Mouse (Mus musculus) midbrain, embryonic 12.5 days (tissue): ENCODE results near the gene Pxk. TPM values are rescaled to one million over a fixed set of nuclear protein-coding genes. Genes with fewer than 3 reads are reported as not detected.
A peak's percentile ranks its signal among the peaks of the same experiment; 100 is the strongest.

Experiments
- ATAC-seq: fragments of 200-750 bp; cut with Nextera tagmentation; 2 replicates; pipeline ENCODE4 v1.8.0; 2017; ENCODE audit warnings: low read depth, moderate TSS enrichment, moderate library complexity; ENCODE audit not compliant: low FRiP score
- H3K27ac ChIP-seq: fragments of 300-500 bp; sonication (generic); replicated peaks from 2 replicates; pipeline ENCODE4 v1.5.1; 2016; ENCODE audit warnings: mild to moderate bottlenecking
- H3K27me3 ChIP-seq: fragments of 300-500 bp; sonication (generic); 2 replicates; pipeline ENCODE4 v1.6.1; 2016; ENCODE audit warnings: mild to moderate bottlenecking
- H3K36me3 ChIP-seq: fragments of 300-500 bp; sonication (generic); 2 replicates; pipeline ENCODE4 v1.6.1; 2016
- H3K4me1 ChIP-seq: fragments of 300-500 bp; sonication (generic); 2 replicates; pipeline ENCODE4 v1.6.1; 2016
- H3K4me2 ChIP-seq: fragments of 300-500 bp; sonication (generic); replicated peaks from 2 replicates; pipeline ENCODE4 v1.6.1; 2016; ENCODE audit warnings: mild to moderate bottlenecking, moderate library complexity
- H3K4me3 ChIP-seq: fragments of 300-500 bp; sonication (generic); 2 replicates; pipeline ENCODE4 v1.5.1; 2016; ENCODE audit warnings: mild to moderate bottlenecking
- H3K9ac ChIP-seq: fragments of 300-500 bp; sonication (generic); replicated peaks from 2 replicates; pipeline ENCODE4 v1.6.1; 2016; ENCODE audit warnings: mild to moderate bottlenecking, moderate library complexity
- H3K9me3 ChIP-seq: fragments of 300-500 bp; sonication (generic); 2 replicates; pipeline ENCODE4 v1.6.1; 2016; ENCODE audit warnings: mild to moderate bottlenecking
- WGBS: fragments of 180-500 bp; shearing (Covaris S2); methylation state at CpG from one replicate; pipeline ENCODE4 v1.1.7; 2016; 5-methylcytosine and 5-hydroxymethylcytosine counted together
- polyA plus RNA-seq: library from polyadenylated mRNA; unstranded; fragments of >200 nt; fragmentation: Nextera tagmentation; extraction: Ambion mirVana; gene quantifications from 2 replicates; pipeline ENCODE4 v1.2.1, GENCODE M21; 2016

The Pxk gene
- polyA plus RNA-seq, 1 experiment from 2014 or later, result 33.6 TPM

DNA sequence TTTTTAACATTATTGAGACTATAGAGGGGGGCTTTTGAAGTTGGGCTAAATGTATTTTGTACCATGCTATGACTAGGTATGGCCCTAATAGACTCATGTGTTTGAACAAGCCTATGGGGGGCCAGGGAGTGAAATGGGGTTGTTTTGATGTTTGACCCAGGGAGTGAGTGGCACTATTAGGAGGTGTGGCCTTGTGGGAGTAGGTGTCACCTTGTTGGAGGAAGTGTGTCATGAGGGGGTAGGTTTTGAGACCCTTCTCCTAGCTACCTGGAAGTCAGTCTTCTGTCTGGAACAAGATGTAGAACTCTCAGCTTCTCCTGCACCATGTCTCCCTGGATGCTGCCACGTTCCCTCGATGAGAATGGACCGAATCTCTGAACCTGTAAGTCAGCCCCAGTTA lies 92.5 kb downstream of the Pxk start:
- no peak overlapping the region for H3K4me2 ChIP-seq
- no peaks in the 10 kb centered on the region for H3K4me1 ChIP-seq
- 92% methylated on average over 3 of the region's 3 CpGs for WGBS
- ATAC-seq, result no peak
- H3K4me3 ChIP-seq, result no peak overlapping the region
- H3K9me3 ChIP-seq, result no peaks in the 10 kb centered on the region
- no peak overlapping the region for H3K27ac ChIP-seq
- no peaks in the 10 kb centered on the region for H3K36me3 ChIP-seq
- H3K9ac ChIP-seq, result no peak overlapping the region
- H3K27me3 ChIP-seq, result no peaks in the 10 kb centered on the region

DNA sequence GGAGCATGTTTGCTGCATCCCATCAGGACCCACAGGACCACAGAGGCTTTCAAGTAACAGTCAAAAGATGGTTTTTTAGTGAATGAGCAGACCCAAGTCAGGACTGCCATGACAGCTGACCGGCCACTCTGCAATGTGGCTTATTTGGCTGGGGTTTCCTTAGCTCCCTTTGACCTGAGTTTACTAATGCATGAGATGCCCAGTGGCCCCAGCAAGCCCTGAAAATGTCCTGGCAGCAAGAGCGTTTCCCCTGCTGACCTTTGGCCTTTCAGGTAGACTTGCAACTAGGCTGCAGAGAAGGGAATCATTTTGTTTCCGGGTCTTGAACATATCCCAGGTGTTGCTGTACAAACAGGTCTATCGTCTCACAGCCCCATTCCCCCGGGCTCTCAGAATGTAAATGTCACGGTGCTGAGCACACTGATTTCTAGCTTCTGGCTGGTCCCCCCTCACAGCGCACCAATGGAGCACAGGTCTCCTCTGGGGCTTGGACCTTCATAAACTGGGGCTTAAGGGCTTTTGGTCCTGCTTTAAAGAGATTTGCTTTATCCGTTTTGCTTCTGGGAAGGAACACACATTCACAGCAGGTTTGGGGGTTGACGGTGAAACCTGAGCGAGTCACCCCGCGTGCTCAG lies 93.4 kb downstream of the Pxk start:
- Histone ChIP-seq H3K4me3 (no peak overlapping the region), H3K27ac (no peak overlapping the region), H3K4me1 (no peaks in the 10 kb centered on the region), H3K4me2 (no peak overlapping the region), H3K36me3 (no peaks in the 10 kb centered on the region), H3K9me3 (no peaks in the 10 kb centered on the region), H3K9ac (no peak overlapping the region), H3K27me3 (no peaks in the 10 kb centered on the region)
- 67% methylated on average over 12 of the region's 12 CpGs for WGBS
- no peak for ATAC-seq

DNA sequence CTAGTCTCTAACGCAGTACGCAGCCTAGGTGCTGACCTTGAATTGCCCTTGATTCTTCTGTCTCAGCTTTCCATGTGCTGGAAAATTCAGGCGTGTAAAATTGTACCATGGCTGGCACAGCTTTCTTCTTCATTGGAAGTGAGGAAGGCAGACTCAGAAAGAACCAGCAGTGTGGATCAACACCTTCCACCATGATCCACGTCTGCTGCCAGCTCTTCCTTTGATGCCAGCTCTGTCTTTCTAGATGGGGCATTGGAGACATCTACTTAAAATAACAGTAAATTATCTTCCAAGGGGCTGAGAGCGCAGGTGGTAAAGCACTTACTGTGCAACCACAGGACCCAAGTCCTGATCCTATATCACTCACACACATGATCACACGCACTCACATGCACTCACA lies 94.7 kb downstream of the Pxk start:
- Histone ChIP-seq H3K9me3 (no peaks in the 10 kb centered on the region), H3K4me3 (no peak overlapping the region), H3K4me2 (no peak overlapping the region), H3K27ac (no peak overlapping the region), H3K4me1 (no peaks in the 10 kb centered on the region), H3K36me3 (no peaks in the 10 kb centered on the region), H3K9ac (no peak overlapping the region), H3K27me3 (no peaks in the 10 kb centered on the region)
- 93% methylated on average over 6 of the region's 6 CpGs for WGBS
- no peak for ATAC-seq

DNA sequence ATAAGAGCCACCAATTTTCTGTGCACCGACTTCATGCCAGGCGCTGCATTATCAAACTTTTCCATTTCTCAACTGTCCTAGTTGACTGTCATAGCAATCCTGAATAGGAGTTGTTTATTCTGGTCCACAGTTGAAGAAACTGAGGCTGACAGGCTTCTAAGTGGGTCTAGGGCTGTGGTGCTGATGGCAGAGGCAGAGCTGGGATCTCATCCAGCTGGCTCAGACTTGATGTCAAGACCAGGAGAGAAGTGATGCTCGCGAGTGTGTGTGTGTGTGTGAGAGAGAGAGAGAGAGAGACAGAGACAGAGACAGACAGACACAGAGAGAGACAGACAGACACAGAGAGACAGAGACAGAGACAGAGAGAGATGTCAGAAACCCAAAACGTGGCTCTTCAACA lies 102.8 kb downstream of the Pxk start:
- Histone ChIP-seq H3K36me3 (no peaks in the 10 kb centered on the region), H3K4me1 (no peaks in the 10 kb centered on the region), H3K9me3 (no peaks in the 10 kb centered on the region), H3K27me3 (no peaks in the 10 kb centered on the region), H3K4me2 (no peak overlapping the region), H3K27ac (no peak overlapping the region), H3K9ac (no peak overlapping the region), H3K4me3 (no peak overlapping the region)
- 87% methylated on average over 5 of the region's 5 CpGs for WGBS
- ATAC-seq, result no peak

DNA sequence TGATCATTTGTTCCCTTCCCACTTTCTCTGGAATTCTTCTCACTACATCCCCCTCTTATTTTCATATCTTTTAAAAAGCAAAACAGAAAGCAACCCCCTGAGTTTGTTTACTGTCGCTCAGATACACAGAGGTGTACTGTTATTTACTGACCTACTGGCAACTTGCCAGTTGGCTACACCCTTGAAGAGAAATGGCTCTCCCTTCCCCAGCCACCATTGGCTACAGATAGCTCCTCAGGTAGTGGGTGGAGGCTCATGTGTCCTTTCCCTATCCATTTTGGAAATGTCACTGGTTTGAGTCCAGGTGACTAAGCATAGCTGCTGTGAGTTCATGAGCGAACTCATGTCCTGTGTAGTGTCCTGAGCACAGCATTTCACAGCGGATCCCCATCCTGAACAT lies 103.7 kb downstream of the Pxk start:
- Histone ChIP-seq H3K4me2 (no peak overlapping the region), H3K9me3 (no peaks in the 10 kb centered on the region), H3K36me3 (no peaks in the 10 kb centered on the region), H3K4me3 (no peak overlapping the region), H3K27me3 (no peaks in the 10 kb centered on the region), H3K4me1 (no peaks in the 10 kb centered on the region), H3K9ac (no peak overlapping the region), H3K27ac (no peak overlapping the region)
- ATAC-seq, result no peak
- WGBS, result 86% methylated on average over 3 of the region's 3 CpGs

DNA sequence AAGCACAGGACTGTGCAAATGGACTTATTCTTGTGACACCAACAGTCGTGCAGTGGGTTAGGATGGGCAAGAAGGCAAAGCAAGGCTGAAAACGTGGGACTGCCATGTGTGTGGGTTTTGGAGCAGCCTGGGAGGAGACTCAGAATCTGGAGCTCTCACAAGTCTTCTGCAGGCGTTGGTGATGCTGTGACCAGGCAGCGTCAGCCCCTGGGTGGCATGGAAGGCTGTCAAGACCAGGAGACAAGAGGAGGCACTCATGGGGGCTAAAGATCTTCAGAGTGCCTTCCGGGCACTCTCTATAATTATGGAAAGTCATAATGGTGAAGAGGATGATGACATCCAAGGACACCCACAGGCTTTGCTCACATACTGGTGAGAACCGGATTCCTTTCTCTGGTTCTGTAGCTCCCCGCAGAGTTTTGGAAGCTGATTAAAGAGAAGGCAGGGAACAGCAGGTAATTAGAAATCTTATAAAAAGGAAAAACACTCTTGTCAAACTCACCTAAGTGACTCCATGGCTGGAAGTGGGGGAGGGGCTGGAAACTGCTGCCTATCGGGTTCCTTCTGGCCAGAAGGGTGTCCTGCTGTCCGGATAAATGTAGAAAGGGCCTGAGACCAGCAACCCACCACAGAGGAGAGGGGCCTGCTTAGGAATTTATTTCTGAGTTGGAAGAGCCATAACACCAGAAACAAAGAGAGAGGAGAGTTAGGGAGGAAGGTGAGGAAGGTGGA lies 108.3 kb downstream of the Pxk start:
- H3K4me1 ChIP-seq, result 0 out of 2 replicates have a peak, but pooled peaks cover 4% of the 10 kb centered on the region
- no peak overlapping the region for H3K9ac ChIP-seq
- ATAC-seq, result no peak
- no peaks in the 10 kb centered on the region for H3K36me3 ChIP-seq
- no peak overlapping the region for H3K27ac ChIP-seq
- no peaks in the 10 kb centered on the region for H3K27me3 ChIP-seq
- no peak overlapping the region for H3K4me2 ChIP-seq
- H3K4me3 ChIP-seq, result no peak overlapping the region
- H3K9me3 ChIP-seq, result no peaks in the 10 kb centered on the region
- 55% methylated on average over 9 of the region's 9 CpGs for WGBS

DNA sequence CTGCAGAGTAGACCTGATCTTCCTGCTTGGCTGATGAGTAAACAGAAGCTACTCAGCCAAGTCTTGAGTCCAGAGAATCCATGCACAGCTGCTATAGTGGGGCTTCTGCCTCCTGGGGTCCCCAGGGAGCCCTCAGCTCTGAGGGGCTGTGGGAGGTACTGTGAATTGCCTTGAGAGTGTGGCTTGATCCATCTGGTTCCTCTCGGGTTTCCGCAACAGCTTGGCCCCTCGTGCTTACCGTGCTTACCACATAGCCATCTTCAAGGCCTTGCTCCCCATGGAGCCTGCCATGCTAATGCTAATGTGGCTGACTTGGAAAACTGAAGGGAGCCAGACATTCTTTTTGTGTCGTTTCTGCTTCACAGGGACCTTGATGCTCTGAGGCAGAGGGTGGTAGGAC lies 109.1 kb downstream of the Pxk start:
- Histone ChIP-seq H3K4me1 (0 out of 2 replicates have a peak, but pooled peaks cover 4% of the 10 kb centered on the region), H3K4me3 (no peak overlapping the region), H3K4me2 (no peak overlapping the region), H3K27me3 (no peaks in the 10 kb centered on the region), H3K27ac (no peak overlapping the region), H3K9me3 (no peaks in the 10 kb centered on the region), H3K9ac (no peak overlapping the region), H3K36me3 (no peaks in the 10 kb centered on the region)
- 13% methylated on average over 5 of the region's 5 CpGs for WGBS
- ATAC-seq, result peak; percentile 59

DNA sequence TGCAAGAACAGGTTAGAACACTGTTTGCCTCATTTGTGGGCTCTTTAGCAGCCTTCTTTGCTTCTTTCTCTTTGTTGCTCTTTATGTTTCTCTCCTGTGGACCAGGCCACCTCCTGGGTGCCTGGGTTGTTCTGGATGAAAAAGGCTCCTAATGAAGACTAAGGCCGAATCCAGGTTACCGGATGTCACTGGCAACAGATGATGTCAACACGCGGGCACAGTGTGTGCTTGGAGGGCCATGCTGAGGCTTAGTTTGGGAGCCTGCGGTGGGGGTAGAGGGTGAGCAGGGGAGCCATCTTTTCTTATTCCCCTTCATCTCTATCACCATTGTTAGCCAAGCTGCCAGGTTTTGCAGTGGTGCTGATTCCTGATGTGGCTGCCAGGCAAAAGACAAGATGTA lies 109.5 kb downstream of the Pxk start:
- Histone ChIP-seq H3K9me3 (no peaks in the 10 kb centered on the region), H3K36me3 (no peaks in the 10 kb centered on the region), H3K4me2 (no peak overlapping the region), H3K27me3 (no peaks in the 10 kb centered on the region), H3K27ac (no peak overlapping the region), H3K4me3 (no peak overlapping the region), H3K9ac (no peak overlapping the region), H3K4me1 (0 out of 2 replicates have a peak, but pooled peaks cover 4% of the 10 kb centered on the region)
- 58% methylated on average over 5 of the region's 5 CpGs for WGBS
- peak; percentile 23; the same call in 1 of the 2 replicates for ATAC-seq

DNA sequence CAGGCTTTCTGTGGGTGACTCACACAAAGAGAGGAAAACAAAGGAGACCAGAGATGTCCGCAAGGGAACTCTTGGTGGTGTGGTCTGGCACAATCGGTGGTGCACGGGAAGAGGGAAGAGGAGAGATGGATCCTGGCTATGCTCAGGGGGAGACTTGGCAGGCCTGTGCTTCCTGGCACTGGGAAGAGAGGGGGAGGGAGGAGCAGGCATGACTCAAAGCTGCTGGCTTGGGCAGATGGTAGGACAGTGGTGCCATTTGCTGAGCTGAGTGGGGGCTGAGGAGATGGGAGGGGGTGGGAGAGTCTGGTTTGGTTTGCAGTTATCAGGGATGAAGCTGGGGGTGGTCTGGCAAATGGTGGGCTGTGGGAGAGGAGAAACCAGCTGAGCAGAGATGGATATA lies 110.9 kb downstream of the Pxk start:
- no peaks in the 10 kb centered on the region for H3K9me3 ChIP-seq
- no peaks in the 10 kb centered on the region for H3K36me3 ChIP-seq
- no peaks in the 10 kb centered on the region for H3K27me3 ChIP-seq
- H3K4me3 ChIP-seq, result no peak overlapping the region
- H3K4me2 ChIP-seq, result no peak overlapping the region
- 0 out of 2 replicates have a peak, but pooled peaks cover 4% of the 10 kb centered on the region for H3K4me1 ChIP-seq
- no peak for ATAC-seq
- whole genome bisulfite sequencing, result 92% methylated on average over 3 of the region's 3 CpGs
- H3K27ac ChIP-seq, result no peak overlapping the region
- H3K9ac ChIP-seq, result no peak overlapping the region

DNA sequence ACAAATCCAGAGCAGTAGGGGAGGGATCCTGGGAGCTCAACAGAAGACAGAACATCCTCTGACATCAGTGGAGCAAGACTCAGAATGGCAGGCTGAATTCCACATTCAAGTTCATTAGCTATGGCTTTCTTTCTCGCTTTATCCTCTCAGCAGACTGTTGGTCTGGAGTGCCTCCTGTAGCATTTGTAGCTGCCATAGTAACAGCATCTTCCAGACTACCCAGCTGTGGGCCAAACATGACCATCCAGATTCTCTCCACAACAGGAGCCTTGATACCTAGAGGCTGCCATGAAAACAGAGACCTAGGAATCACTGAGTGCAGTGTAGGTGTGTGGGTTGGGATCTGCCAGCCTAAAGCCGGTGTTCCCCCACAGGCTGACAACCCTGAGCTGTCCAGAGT lies 111.9 kb downstream of the Pxk start:
- Histone ChIP-seq H3K27me3 (0 out of 2 replicates have a peak, but pooled peaks cover 4% of the 10 kb centered on the region), H3K4me2 (no peak overlapping the region), H3K9ac (no peak overlapping the region), H3K9me3 (no peaks in the 10 kb centered on the region), H3K4me1 (peaks cover 8% of the 10 kb centered on the region; the same call in 1 of the 2 replicates), H3K27ac (no peak overlapping the region), H3K4me3 (no peak overlapping the region), H3K36me3 (no peaks in the 10 kb centered on the region)
- WGBS, result 82% methylated on average over 2 of the region's 2 CpGs
- no peak for ATAC-seq

DNA sequence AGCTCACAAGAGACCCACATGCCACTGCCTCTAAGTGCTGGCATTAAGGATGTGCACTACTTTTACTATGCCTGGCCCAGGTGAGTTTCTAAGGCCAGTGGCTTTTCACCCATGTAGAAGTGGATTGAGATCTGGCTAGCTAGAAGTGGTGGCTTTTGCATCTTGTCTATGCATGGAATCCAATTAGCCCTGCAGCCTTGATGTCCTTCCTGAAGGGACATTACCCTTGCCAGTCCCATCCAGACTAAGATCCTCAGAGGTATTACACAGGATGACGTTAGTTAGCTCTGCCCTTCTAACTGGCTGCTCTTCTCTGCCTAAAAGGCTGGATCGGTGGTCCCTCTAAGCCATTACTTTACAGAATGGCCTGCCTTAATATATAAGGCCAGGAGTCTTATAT lies 115.0 kb downstream of the Pxk start:
- ATAC-seq, result no peak
- no peaks in the 10 kb centered on the region for H3K36me3 ChIP-seq
- H3K4me2 ChIP-seq, result no peak overlapping the region
- peaks cover 13% of the 10 kb centered on the region for H3K4me1 ChIP-seq
- H3K27ac ChIP-seq, result no peak overlapping the region
- no peak overlapping the region for H3K9ac ChIP-seq
- H3K27me3 ChIP-seq, result peaks cover 29% of the 10 kb centered on the region
- no peaks in the 10 kb centered on the region for H3K9me3 ChIP-seq
- no peak overlapping the region for H3K4me3 ChIP-seq
- WGBS, result 75% methylated on average over 2 of the region's 2 CpGs

DNA sequence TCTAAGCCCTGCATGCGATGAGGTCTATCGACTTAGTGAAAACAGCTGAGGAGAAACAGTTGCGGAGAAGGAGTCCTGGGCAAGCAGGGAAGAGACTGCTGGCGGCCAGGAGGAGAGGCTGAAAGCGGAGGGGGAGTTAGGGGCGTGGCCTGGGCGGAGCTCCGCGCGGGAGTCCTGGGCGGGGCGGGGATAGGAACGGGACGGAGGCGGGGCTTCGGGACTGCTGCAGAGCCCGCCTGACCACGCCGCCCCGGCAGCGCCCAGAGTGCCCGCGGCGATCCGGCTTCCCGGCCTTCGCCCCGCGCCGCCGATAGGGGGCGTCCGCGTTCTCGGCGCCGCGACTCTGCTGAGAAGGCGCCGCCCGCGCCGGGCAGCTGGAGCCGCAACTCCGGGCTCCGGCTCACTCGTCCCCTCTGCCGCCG lies 115.8 kb downstream of the Pxk start, which contains the start of gene Kctd6:
Gene Kctd6 (plus strand): TSS at position 338 of the 422 bp plus-strand sequence.
- whole genome bisulfite sequencing, result 1% methylated on average over 32 of the region's 49 CpGs
- peak within 1 kb of the TSS; percentile 74 for H3K4me2 ChIP-seq
- H3K27ac ChIP-seq, result peak within 1 kb of the TSS; percentile 83
- no peaks in the 10 kb centered on the region for H3K36me3 ChIP-seq
- H3K4me1 ChIP-seq, result peaks cover 21% of the 10 kb centered on the region
- H3K27me3 ChIP-seq, result peaks cover 37% of the 10 kb centered on the region
- no peaks in the 10 kb centered on the region for H3K9me3 ChIP-seq
- peak; percentile 96 for ATAC-seq
- peak within 1 kb of the TSS; percentile 83 for H3K9ac ChIP-seq
- peak within 1 kb of the TSS; percentile 67 for H3K4me3 ChIP-seq
